Mouse (Mus musculus) neural tube, embryonic 11.5 days (tissue): Measurements from ENCODE around the gene Mki67. TPM values are rescaled to one million over a fixed set of nuclear protein-coding genes. Genes with fewer than 3 reads are reported as not detected.
A peak's percentile ranks its signal among the peaks of the same experiment; 100 is the strongest.

Experiments
- ATAC-seq: fragments of 200-750 bp; cut with Nextera tagmentation; 2 replicates; pipeline ENCODE4 v1.8.0; 2017; ENCODE audit warnings: moderate number of reproducible peaks, mild to moderate bottlenecking, moderate TSS enrichment, moderate library complexity; ENCODE audit not compliant: insufficient read depth, low FRiP score, low TSS enrichment
- DNase-seq: peaks from one replicate; pipeline ENCODE4 v3.0.0-alpha.2; 2015; ENCODE audit warnings: low spot score
- H3K27ac ChIP-seq: fragments of 300-500 bp; sonication (generic); 2 replicates; pipeline ENCODE4 v1.5.1; 2014; ENCODE audit warnings: low read depth, mild to moderate bottlenecking, low read length
- H3K27me3 ChIP-seq: fragments of 300-500 bp; sonication (generic); 2 replicates; pipeline ENCODE4 v1.6.1; 2014; ENCODE audit warnings: mild to moderate bottlenecking, low read length, mixed read lengths; ENCODE audit not compliant: control insufficient read depth, insufficient read depth
- H3K36me3 ChIP-seq: fragments of 300-500 bp; sonication (generic); 2 replicates; pipeline ENCODE4 v1.6.1; 2014; ENCODE audit warnings: mild to moderate bottlenecking, low read length, moderate library complexity, mixed read lengths; ENCODE audit not compliant: control insufficient read depth, insufficient read depth
- H3K4me1 ChIP-seq: fragments of 300-500 bp; sonication (generic); 2 replicates; pipeline ENCODE4 v1.6.1; 2014; ENCODE audit warnings: low read length, mixed read lengths; ENCODE audit not compliant: control insufficient read depth, insufficient read depth
- H3K4me2 ChIP-seq: fragments of 300-500 bp; sonication (generic); 2 replicates; pipeline ENCODE4 v1.6.1; 2014; ENCODE audit warnings: low read depth, mild to moderate bottlenecking, moderate library complexity
- H3K4me3 ChIP-seq: fragments of 300-500 bp; sonication (generic); 2 replicates; pipeline ENCODE4 v1.5.1; 2014; ENCODE audit warnings: low read depth, low read length
- H3K9ac ChIP-seq: fragments of 300-500 bp; sonication (generic); 2 replicates; pipeline ENCODE4 v1.6.1; 2014; ENCODE audit warnings: mild to moderate bottlenecking, low read length
- H3K9me3 ChIP-seq: fragments of 300-500 bp; sonication (generic); 2 replicates; pipeline ENCODE4 v1.6.1; 2016; ENCODE audit warnings: low read length; ENCODE audit not compliant: control insufficient read depth
- WGBS: fragments of 180-500 bp; shearing (Covaris S2); extraction: QIAGEN DNeasy Blood & Tissue Kit; methylation state at CpG from one replicate; pipeline ENCODE4 v1.1.7; 2014; 5-methylcytosine and 5-hydroxymethylcytosine counted together
- polyA plus RNA-seq: library from polyadenylated mRNA; unstranded; fragments of >200 nt; fragmentation: Nextera tagmentation; extraction: Ambion mirVana; gene quantifications from 2 replicates; pipeline ENCODE4 v1.2.1, GENCODE M21; 2014

Gene Mki67
- polyA plus RNA-seq, 1 experiment from 2014 or later, result 50.8 TPM

DNA sequence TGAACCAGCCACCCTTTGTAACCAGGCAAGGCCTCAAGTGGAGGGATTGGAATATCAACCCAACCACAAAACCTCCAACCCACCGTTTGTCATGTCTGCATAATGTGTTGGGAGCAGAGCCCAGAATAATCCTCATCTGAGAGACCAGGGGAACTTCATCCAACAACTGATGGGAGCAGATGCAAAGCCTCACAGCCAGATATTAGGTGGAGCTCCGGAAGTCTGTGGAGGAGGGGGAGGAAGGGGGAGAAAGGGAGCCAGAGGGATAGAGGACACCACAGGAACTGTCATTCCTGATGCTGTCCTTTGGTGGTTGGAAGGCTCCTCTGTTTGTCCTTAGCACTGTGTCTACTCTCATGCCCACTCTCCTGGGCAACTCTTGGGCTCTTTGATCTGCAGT, 28.9 kb upstream of the Mki67 start:
- no peaks in the 10 kb centered on the region for H3K27me3 ChIP-seq
- no peaks in the 10 kb centered on the region for H3K9me3 ChIP-seq
- ATAC-seq (no peak), DNase-seq (no peak)
- H3K4me3 ChIP-seq, result no peak overlapping the region
- no peak overlapping the region for H3K9ac ChIP-seq
- WGBS, result 58% methylated on average over 2 of the region's 2 CpGs
- H3K4me1 ChIP-seq, result no peaks in the 10 kb centered on the region
- no peaks in the 10 kb centered on the region for H3K36me3 ChIP-seq
- no peak overlapping the region for H3K4me2 ChIP-seq
- H3K27ac ChIP-seq, result no peak overlapping the region

DNA sequence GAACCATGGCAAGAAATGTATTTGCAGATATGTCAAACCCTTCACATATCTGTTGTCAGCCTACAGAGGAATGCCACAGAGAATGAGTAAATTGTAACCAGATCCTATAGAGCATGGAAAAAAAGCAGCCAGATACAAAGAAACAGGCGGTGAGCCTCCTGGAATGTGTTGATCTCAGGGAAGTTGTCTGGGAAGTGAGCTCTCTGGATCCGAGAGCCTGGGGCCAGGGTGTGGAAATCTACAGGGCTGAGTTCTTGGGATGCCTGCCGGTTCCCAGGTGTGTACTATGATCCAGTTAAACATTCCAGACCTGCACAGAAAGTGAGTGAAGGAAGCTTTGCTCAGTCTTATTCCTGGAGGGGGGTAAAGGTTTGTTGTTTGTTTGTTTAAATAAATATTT, 24.3 kb upstream of the Mki67 start:
- Histone ChIP-seq H3K4me3 (no peak overlapping the region), H3K9me3 (no peaks in the 10 kb centered on the region), H3K27ac (no peak overlapping the region), H3K4me2 (no peak overlapping the region), H3K36me3 (no peaks in the 10 kb centered on the region), H3K4me1 (no peaks in the 10 kb centered on the region), H3K27me3 (no peaks in the 10 kb centered on the region), H3K9ac (no peak overlapping the region)
- DNase-seq (no peak), ATAC-seq (no peak)
- WGBS, result 71% methylated on average over 3 of the region's 3 CpGs

DNA sequence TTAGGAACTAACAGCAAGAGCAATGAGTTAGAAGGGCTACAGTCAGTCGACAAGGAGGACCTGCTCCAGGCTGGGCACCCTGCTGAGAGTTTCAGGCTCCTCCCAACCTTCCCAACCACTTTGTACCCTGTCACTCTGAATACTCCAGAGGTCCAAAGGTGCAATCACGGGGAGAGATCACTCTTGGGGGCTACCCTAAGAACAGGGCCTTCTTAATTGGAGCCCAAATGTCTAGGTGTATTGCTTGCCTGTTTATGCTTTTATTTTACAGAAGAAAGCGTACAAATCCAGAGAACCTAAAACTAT, 20.4 kb upstream of the Mki67 start:
- 40% methylated on average over 3 of the region's 3 CpGs for WGBS
- DNase-seq (no peak), ATAC-seq (peak; percentile 49)
- Histone ChIP-seq H3K27ac (no peak overlapping the region), H3K27me3 (no peaks in the 10 kb centered on the region), H3K4me3 (no peak overlapping the region), H3K9ac (no peak overlapping the region), H3K9me3 (no peaks in the 10 kb centered on the region), H3K36me3 (no peaks in the 10 kb centered on the region), H3K4me2 (no peak overlapping the region), H3K4me1 (no peaks in the 10 kb centered on the region)

DNA sequence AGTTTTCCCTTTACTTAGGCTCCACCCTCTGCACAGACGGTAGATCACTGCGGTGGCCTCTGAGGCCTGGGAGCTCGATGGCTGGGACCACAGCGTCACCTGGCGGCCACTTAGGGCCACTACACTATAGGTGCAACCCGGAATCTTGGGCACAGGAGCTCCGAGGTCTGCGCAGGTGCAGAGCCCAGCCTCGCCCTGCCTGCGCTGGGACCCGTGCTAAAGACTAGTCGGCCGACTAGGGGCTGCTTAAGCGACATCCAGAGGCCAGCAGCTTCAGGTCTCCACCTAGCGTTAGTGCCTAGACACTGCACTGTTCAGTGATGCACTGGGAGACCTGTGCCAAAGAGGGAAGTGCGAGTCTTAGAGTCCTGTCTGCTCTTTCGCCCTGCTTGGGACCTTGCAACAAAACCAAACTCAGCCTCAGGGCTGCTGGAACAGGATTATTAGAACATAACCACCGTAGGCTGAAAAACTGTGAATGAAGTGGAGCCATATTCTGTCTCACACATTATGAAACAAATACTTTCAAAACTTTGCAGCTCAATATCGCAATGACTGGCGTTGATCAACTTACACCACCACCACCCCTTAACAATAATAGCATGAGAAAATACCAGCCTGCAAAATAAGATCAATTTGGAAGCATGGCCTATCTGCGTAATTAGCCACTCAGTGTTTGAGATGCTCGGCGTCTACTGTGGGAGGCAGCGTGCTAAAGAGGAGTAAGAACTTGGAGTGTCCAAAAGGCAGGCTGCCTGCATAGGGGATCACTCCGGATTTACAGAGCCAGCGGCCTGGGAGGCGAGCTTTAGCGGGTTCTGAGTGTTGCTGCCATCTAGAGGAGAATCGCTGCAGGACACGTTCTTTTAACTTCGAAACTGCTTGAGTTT, 19.8 kb upstream of the Mki67 start:
- WGBS, result 19% methylated on average over 31 of the region's 31 CpGs
- Histone ChIP-seq H3K9me3 (no peaks in the 10 kb centered on the region), H3K36me3 (no peaks in the 10 kb centered on the region), H3K27ac (no peak overlapping the region), H3K27me3 (no peaks in the 10 kb centered on the region), H3K4me1 (no peaks in the 10 kb centered on the region), H3K4me2 (peak overlapping the region; percentile 17), H3K9ac (no peak overlapping the region), H3K4me3 (0 out of 2 replicates have a peak overlapping the region, but pooled peaks have one; percentile 5)
- DNase-seq (peak; percentile 85), ATAC-seq (peak; percentile 92)

DNA sequence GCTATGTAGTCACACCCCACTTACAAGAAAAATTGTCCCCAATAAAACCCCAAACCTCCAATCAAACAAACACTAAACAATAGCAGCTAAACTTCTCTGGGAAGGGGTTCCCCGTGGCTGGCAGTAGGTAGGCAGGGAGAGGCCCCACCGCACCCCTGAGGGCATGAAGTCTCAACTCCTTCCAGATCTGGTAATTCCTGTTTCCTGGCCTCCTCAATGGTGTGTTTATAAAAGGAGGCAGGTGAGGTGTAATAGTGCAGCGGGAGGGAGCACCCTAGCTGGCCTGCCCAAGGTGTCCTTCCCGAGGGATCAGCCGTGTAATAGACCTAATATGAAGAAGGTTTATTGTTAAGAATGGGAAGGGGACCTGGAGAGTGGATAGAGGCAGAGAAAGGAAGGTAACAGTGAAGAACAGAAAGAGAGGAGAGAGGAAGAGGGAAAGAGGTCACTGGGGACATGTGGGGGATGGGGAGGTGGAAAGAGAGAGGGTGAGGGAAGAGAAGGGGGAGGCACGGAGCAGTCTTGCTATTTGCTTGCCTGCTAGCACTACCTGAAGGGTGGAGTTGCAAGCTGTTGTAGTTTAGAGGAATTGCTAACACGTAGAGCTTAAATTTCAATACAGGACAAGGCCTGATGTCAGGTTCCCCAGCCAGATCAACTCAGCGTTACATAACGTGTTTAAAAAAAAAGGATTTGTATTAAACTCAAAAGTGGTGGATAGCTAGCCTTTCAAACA, 18.9 kb upstream of the Mki67 start:
- no peak for ATAC-seq
- 89% methylated on average over 9 of the region's 9 CpGs for WGBS
- Histone ChIP-seq H3K27me3 (no peaks in the 10 kb centered on the region), H3K4me2 (no peak overlapping the region), H3K27ac (no peak overlapping the region), H3K4me3 (no peak overlapping the region), H3K4me1 (no peaks in the 10 kb centered on the region), H3K36me3 (no peaks in the 10 kb centered on the region), H3K9ac (no peak overlapping the region), H3K9me3 (no peaks in the 10 kb centered on the region)
- DNase-seq, result no peak

DNA sequence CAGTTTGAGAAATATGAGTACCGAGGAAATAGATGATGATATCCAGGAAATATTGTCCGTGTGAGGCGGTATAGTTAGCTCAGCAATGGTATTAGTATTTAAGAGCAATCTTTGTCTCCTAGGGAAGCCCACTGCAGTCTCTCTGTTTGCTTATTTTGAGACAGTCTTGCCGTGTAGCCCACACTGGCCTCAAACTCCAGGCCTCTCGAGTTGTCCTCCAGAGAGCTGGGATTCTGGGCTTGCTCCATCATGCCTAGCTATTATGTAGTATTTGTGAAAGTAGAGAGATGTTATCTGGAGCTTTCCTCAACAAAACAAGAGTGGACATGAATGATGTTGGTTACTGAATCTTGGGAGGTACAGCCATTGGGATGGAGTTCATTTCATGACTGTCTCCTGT, 18.2 kb upstream of the Mki67 start:
- Histone ChIP-seq H3K4me2 (no peak overlapping the region), H3K27me3 (no peaks in the 10 kb centered on the region), H3K9ac (no peak overlapping the region), H3K27ac (no peak overlapping the region), H3K4me3 (no peak overlapping the region), H3K9me3 (no peaks in the 10 kb centered on the region), H3K4me1 (no peaks in the 10 kb centered on the region), H3K36me3 (no peaks in the 10 kb centered on the region)
- ATAC-seq (no peak), DNase-seq (no peak)
- 89% methylated on average over 5 of the region's 5 CpGs for WGBS

DNA sequence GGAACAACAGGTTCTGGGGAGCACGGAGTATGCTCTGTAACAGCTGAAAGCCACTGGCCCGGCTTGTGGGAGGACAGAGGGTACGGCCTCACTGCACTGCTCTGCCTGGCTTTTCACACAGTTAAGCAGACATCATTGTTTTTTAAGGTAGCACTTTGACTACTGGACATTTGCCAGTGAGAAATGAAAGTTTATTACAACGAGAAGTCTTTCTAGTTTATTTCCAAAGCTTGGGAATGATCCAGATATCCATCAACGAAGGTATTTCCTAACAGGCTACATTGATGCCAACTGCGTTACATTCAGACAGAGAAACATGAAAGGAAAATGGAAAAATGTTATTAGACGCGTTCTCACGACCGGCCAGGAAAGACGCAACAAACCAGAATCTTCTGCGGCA, 11.9 kb upstream of the Mki67 start:
- ATAC-seq, result no peak
- WGBS, result 94% methylated on average over 12 of the region's 12 CpGs
- no peaks in the 10 kb centered on the region for H3K27me3 ChIP-seq
- H3K9me3 ChIP-seq, result no peaks in the 10 kb centered on the region
- no peaks in the 10 kb centered on the region for H3K4me1 ChIP-seq
- H3K27ac ChIP-seq, result no peak overlapping the region
- H3K36me3 ChIP-seq, result no peaks in the 10 kb centered on the region
- no peak for DNase-seq
- no peak overlapping the region for H3K4me2 ChIP-seq
- H3K9ac ChIP-seq, result no peak overlapping the region
- no peak overlapping the region for H3K4me3 ChIP-seq

DNA sequence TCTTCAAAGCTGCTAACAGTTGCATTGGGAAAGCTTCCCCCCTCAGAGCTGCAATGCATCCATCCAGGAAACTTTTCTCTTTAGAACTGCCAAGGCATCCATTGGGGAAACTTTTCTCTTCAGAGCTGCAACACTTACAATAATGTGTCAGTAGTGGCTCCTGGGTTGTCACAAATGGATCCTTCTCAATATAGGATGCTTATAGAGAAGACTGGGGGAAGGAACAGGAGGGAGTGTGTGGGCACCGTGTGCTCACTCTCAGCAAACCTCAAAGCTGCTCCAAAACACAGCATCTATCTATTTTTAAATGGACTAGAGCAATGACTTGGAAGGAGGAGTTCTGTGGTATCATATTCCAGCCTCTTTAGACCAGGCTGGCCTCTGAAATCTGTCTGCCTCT, 10.5 kb upstream of the Mki67 start:
- H3K4me1 ChIP-seq, result no peaks in the 10 kb centered on the region
- 85% methylated on average over 1 of the region's 1 CpGs for WGBS

More for the DNA sequence above, 10.5 kb upstream of the Mki67 start:
- H3K36me3 ChIP-seq, result no peaks in the 10 kb centered on the region
- no peaks in the 10 kb centered on the region for H3K27me3 ChIP-seq
- H3K4me3 ChIP-seq, result no peak overlapping the region
- H3K9me3 ChIP-seq, result no peaks in the 10 kb centered on the region
- no peak for ATAC-seq
- no peak overlapping the region for H3K9ac ChIP-seq
- H3K4me2 ChIP-seq, result no peak overlapping the region
- no peak for DNase-seq
- H3K27ac ChIP-seq, result no peak overlapping the region
